7 mouse cellular contexts compared by ENCODE assay signal in the genomic region with DNA sequence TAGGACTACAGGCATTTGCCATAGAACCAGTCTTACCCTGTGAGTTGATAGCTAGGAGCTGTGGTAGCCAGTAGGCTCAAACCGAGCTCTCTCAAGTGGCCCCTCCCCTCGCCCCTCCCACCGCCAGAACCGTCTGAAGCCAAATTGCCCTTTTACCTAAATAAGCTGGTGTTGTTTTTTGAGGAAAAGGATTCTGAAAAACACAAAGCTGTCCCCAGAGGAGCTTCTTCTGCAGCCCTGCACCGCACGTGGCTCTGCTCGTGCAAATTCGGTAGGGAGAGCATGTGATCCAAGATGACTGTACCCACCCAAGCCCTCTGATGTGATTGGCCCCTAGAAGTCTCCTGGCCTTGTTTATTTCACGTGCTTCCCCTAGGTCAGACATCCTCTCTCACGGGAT. TPM values are rescaled to one million over a fixed set of nuclear protein-coding genes. Genes with fewer than 3 reads are reported as not detected.
A peak's percentile ranks its signal among the peaks of the same experiment; 100 is the strongest.
DNase-seq lines count a peak whose midpoint lies in the region; ATAC-seq lines count a peak whose summit lies in the region.

No protein-coding gene starts in this region.

- ATAC-seq in erythroid progenitor cell, adult 5-6 weeks (replicated peaks; ENCODE audit: low FRiP score, poor library complexity, severe bottlenecking) = peak; percentile 41
- peak; percentile 34; the same call in 1 of the 2 replicates for ATAC-seq in stomach, embryonic 14.5 days (ENCODE audit: insufficient number of reproducible peaks, insufficient read depth, low FRiP score, low read depth)

- peak overlapping the region; percentile 27; the same call in 1 of the 2 replicates for H3K4me3 ChIP-seq in stomach, embryonic 14.5 days (ENCODE audit: low read depth, low read length)

- peak; percentile 92 for DNase-seq in ES-CJ7 (ENCODE audit: low read depth, low spot score)
- DNase-seq in adrenal gland, adult 2 months = peak; percentile 83
- peak; percentile 40 to 59 for DNase-seq in heart, postnatal 14 days
- DNase-seq in kidney, postnatal 4 days = peak; percentile 74 to 83
- peak; percentile 42 for DNase-seq in mesoderm, embryonic 11.5 days (ENCODE audit: low read depth, low spot score)

- H3K4me2 ChIP-seq in stomach, embryonic 14.5 days (replicated peaks; ENCODE audit: low read depth, low read length) = peak overlapping the region; percentile 55

- intact Hi-C loops in heart, postnatal 14 days (cut with DNase I) = loop anchor here (5.0 kb wide), 1 partner anchor 248 kb away; a partner anchor contains a TSS

- no peaks in the 10 kb centered on the region for H3K9me3 ChIP-seq in stomach, embryonic 14.5 days (ENCODE audit: control insufficient read depth, low read depth, low read length)

- H3K27ac ChIP-seq in stomach, embryonic 14.5 days (ENCODE audit: low read length) = no peak overlapping the region

- H3K9ac ChIP-seq in stomach, embryonic 14.5 days (replicated peaks; ENCODE audit: low read depth, low read length) = no peak overlapping the region; the same call in 1 of the 2 replicates

- 2% methylated on average over 10 of the region's 10 CpGs for WGBS in stomach, embryonic 14.5 days

- no peaks in the 10 kb centered on the region for H3K36me3 ChIP-seq in stomach, embryonic 14.5 days (ENCODE audit: control insufficient read depth, insufficient read depth, low read length)

- H3K4me1 ChIP-seq in stomach, embryonic 14.5 days (ENCODE audit: control insufficient read depth, insufficient read depth, low read length) = peaks cover 20% of the 10 kb centered on the region

- H3K27me3 ChIP-seq in stomach, embryonic 14.5 days (ENCODE audit: control insufficient read depth, insufficient read depth, low read length) = no peaks in the 10 kb centered on the region

RNA-seq across cellular contexts. Expression of a gene that starts 1.9 kb away (rescaled TPM):
- 10 to 100 TPM; 32.9 to 36.6 TPM for total RNA-seq in adrenal gland, adult 2 months (2021)
- 136 and 153 TPM in 2 replicates for polyA plus RNA-seq in adrenal gland, adult 2 months (2012; rRNA removed)
- 18.4 and 20.5 TPM in 2 replicates for total RNA-seq in erythroid progenitor cell, adult 5-6 weeks (2015; ENCODE audit: low replicate concordance)
- total RNA-seq in erythroid progenitor cell, adult 5-6 weeks (2017; ENCODE audit: low replicate concordance) = 9.8 and 42.0 TPM in 2 replicates
- total RNA-seq in heart, postnatal 14 days (2021) = 10 to 100 TPM in 1 of 2 experiments, 1 to 10 TPM in 1; 9.4 to 12.1 TPM
- polyA plus RNA-seq in stomach, embryonic 14.5 days (2014; fragmentation: Nextera tagmentation; extraction: Ambion mirVana) = 43.5 and 47.4 TPM in 2 replicates

RNA-seq across cellular contexts. Expression of a gene that starts 13.0 kb away (rescaled TPM):
- not detected for total RNA-seq in adrenal gland, adult 2 months (2021)
- not detected in 2 replicates for polyA plus RNA-seq in adrenal gland, adult 2 months (2012; rRNA removed)
- total RNA-seq in erythroid progenitor cell, adult 5-6 weeks (2015; ENCODE audit: low replicate concordance) = not detected in 2 replicates
- total RNA-seq in erythroid progenitor cell, adult 5-6 weeks (2017; ENCODE audit: low replicate concordance) = not detected in 2 replicates
- not detected for total RNA-seq in heart, postnatal 14 days (2021)
- not detected in 2 replicates for polyA plus RNA-seq in stomach, embryonic 14.5 days (2014; fragmentation: Nextera tagmentation; extraction: Ambion mirVana)

RNA-seq across cellular contexts. Expression of a gene that starts 24.7 kb away (rescaled TPM):
- total RNA-seq in adrenal gland, adult 2 months (2021) = 100 to 1,000 TPM; 268 to 376 TPM
- polyA plus RNA-seq in adrenal gland, adult 2 months (2012; rRNA removed) = 1,719 and 1,732 TPM in 2 replicates
- total RNA-seq in erythroid progenitor cell, adult 5-6 weeks (2015; ENCODE audit: low replicate concordance) = 49.4 and 54.9 TPM in 2 replicates
- total RNA-seq in erythroid progenitor cell, adult 5-6 weeks (2017; ENCODE audit: low replicate concordance) = 14.8 and 26.6 TPM in 2 replicates
- 100 to 1,000 TPM; 215 to 220 TPM for total RNA-seq in heart, postnatal 14 days (2021)
- polyA plus RNA-seq in stomach, embryonic 14.5 days (2014; fragmentation: Nextera tagmentation; extraction: Ambion mirVana) = 1,950 and 2,198 TPM in 2 replicates

RNA-seq across cellular contexts. Expression of a gene that starts 36.9 kb away (rescaled TPM):
- 10 to 100 TPM; 52.0 to 64.8 TPM for total RNA-seq in adrenal gland, adult 2 months (2021)
- polyA plus RNA-seq in adrenal gland, adult 2 months (2012; rRNA removed) = 50.9 and 61.2 TPM in 2 replicates
- 25.6 and 29.3 TPM in 2 replicates for total RNA-seq in erythroid progenitor cell, adult 5-6 weeks (2015; ENCODE audit: low replicate concordance)
- 18.0 and 25.6 TPM in 2 replicates for total RNA-seq in erythroid progenitor cell, adult 5-6 weeks (2017; ENCODE audit: low replicate concordance)
- total RNA-seq in heart, postnatal 14 days (2021) = 1 to 10 TPM; 7.0 to 9.1 TPM
- polyA plus RNA-seq in stomach, embryonic 14.5 days (2014; fragmentation: Nextera tagmentation; extraction: Ambion mirVana) = 11.6 and 12.6 TPM in 2 replicates

RNA-seq across cellular contexts. Expression of a gene that starts 54.1 kb away (rescaled TPM):
- total RNA-seq in adrenal gland, adult 2 months (2021) = 10 to 100 TPM; 16.9 to 28.9 TPM
- 14.6 and 17.2 TPM in 2 replicates for polyA plus RNA-seq in adrenal gland, adult 2 months (2012; rRNA removed)
- total RNA-seq in erythroid progenitor cell, adult 5-6 weeks (2015; ENCODE audit: low replicate concordance) = 1.3 TPM in 1 of 2 replicates, not detected in the other
- 0.13 TPM in 1 of 2 replicates, not detected in the other for total RNA-seq in erythroid progenitor cell, adult 5-6 weeks (2017; ENCODE audit: low replicate concordance)
- total RNA-seq in heart, postnatal 14 days (2021) = 1 to 10 TPM; 1.8 to 4.3 TPM
- 46.5 and 48.5 TPM in 2 replicates for polyA plus RNA-seq in stomach, embryonic 14.5 days (2014; fragmentation: Nextera tagmentation; extraction: Ambion mirVana)

Comparison
In these comparisons a context has a peak if more than half of its experiments do, and no peak if none do; other contexts are left out.
1. DNase-seq: peak in every context shown above with its lines; median percentile 92 in ES-CJ7; 83 in adrenal gland, adult 2 months; 78 in kidney, postnatal 4 days; 50 in heart, postnatal 14 days; 42 in mesoderm, embryonic 11.5 days.